Mouse (Mus musculus): Measurements from ENCODE around the gene Ptk7. TPM values are rescaled to one million over a fixed set of nuclear protein-coding genes. Genes with fewer than 3 reads are reported as not detected.

Ptk7 gene
- polyA plus RNA-seq, 1 experiment from 2014 or later, result 37.6 TPM

DNA sequence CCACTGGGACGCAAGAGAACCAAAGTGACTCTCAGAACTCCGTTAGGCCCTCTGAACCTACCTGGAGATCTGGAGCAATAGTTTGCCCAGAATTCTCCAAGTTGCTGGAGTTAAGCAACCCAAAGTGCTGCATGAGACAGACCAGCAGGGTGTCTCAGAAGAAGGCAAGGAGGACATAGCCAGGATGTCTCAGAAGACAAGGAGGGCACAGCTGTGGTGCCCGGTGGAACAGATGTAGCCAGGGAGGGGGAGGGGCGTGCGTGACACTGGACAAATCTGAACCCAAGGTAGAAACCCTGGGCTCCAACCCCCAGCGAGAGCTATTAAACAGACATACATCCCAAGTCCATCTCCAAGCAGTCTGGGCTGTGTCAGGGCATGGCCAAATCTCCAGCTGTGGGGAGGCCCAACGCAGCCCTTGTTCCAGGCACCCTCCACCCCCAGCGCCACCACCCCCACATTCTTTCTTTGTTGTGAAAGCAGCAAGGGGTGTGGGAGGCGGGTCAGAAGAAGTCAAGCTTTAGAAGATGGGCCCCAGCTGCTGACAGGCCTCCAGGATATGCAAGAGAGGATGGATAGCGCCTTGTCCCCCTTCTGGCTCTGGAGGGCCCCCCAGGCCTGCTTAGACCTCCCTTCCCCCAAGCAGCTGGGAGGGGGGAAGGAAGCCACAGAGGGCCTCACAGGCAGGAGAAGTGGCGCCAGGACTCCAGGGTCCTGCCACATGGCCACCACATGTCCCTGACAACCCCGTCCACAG lies 559 bp upstream of the Ptk7 start:
- Histone ChIP-seq H3K36me3 (ENCODE audit: control insufficient read depth, insufficient read depth, low read length) (peaks cover 10% of the 10 kb centered on the region; the same call in 1 of the 2 replicates), H3K27ac (ENCODE audit: low read length) (peak overlapping the region; percentile 99), H3K9me3 (ENCODE audit: control insufficient read depth, low read depth, low read length) (no peaks in the 10 kb centered on the region), H3K9ac (replicated peaks; ENCODE audit: low read depth, low read length) (peak overlapping the region; percentile 97), H3K4me3 (ENCODE audit: low read depth, low read length) (peak overlapping the region; percentile 94), H3K4me2 (replicated peaks; ENCODE audit: low read depth, low read length) (peak overlapping the region; percentile 62), H3K27me3 (ENCODE audit: control insufficient read depth, insufficient read depth, low read length) (no peaks in the 10 kb centered on the region), H3K4me1 (ENCODE audit: control insufficient read depth, insufficient read depth, low read length) (peaks cover 35% of the 10 kb centered on the region)
- peak; percentile 86 for ATAC-seq (ENCODE audit: insufficient number of reproducible peaks, insufficient read depth, low FRiP score, low read depth)
- WGBS, result 3% methylated on average over 12 of the region's 12 CpGs

DNA sequence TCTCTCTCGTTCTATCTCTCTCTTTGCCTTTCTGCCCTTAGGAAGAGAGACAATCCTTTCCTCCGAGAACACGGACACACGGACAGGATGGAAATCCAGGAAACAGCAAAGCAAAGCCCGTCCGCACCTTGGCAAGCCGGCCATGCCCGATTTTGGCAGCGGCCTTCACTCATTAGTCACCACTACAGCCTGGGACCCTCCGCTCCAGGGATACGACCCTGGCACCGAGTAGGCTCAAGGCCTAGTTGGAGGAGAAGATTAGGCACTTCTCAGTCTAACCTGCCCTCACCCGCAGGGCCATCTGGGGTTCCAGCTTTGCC lies 873 bp downstream of the Ptk7 start:
- no peaks in the 10 kb centered on the region for H3K9me3 ChIP-seq (ENCODE audit: control insufficient read depth, low read depth, low read length)
- peaks cover 8% of the 10 kb centered on the region; the same call in 1 of the 2 replicates for H3K36me3 ChIP-seq (ENCODE audit: control insufficient read depth, insufficient read depth, low read length)
- peak overlapping the region; percentile 97 for H3K9ac ChIP-seq (replicated peaks; ENCODE audit: low read depth, low read length)
- peak overlapping the region; percentile 99 for H3K27ac ChIP-seq (ENCODE audit: low read length)
- no peak for ATAC-seq (ENCODE audit: insufficient number of reproducible peaks, insufficient read depth, low FRiP score, low read depth)
- H3K4me3 ChIP-seq (ENCODE audit: low read depth, low read length), result peak overlapping the region; percentile 94
- under 1% methylated on average over 12 of the region's 13 CpGs for WGBS
- peaks cover 50% of the 10 kb centered on the region for H3K4me1 ChIP-seq (ENCODE audit: control insufficient read depth, insufficient read depth, low read length)
- no peaks in the 10 kb centered on the region for H3K27me3 ChIP-seq (ENCODE audit: control insufficient read depth, insufficient read depth, low read length)
- peak overlapping the region; percentile 62 for H3K4me2 ChIP-seq (replicated peaks; ENCODE audit: low read depth, low read length)

DNA sequence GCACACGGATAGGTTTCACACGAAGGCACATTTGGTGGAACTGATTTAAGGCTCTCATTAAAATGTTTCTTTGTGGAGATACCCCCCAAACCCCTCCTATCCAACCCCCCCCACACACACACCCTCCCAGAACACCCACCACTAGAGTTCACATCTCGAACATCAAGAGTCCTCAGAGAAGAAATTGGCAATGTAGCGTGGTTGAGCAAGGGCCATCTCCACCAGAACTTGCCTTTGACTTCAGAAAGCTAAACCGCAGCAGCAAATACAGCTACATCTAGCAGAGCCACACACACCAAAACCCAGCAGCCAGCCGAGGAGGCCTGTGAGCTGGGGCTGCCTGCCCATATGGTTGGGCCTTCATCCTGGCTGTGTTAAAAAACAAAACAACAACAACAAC lies 1.9 kb downstream of the Ptk7 start:
- Histone ChIP-seq H3K36me3 (ENCODE audit: control insufficient read depth, insufficient read depth, low read length) (peaks cover 3% of the 10 kb centered on the region; the same call in 1 of the 2 replicates), H3K9me3 (ENCODE audit: control insufficient read depth, low read depth, low read length) (no peaks in the 10 kb centered on the region), H3K27me3 (ENCODE audit: control insufficient read depth, insufficient read depth, low read length) (no peaks in the 10 kb centered on the region), H3K27ac (ENCODE audit: low read length) (peak overlapping the region; percentile 6; the same call in 1 of the 2 replicates), H3K9ac (replicated peaks; ENCODE audit: low read depth, low read length) (peak overlapping the region; percentile 97), H3K4me3 (ENCODE audit: low read depth, low read length) (peak overlapping the region; percentile 94), H3K4me2 (replicated peaks; ENCODE audit: low read depth, low read length) (peak overlapping the region; percentile 62), H3K4me1 (ENCODE audit: control insufficient read depth, insufficient read depth, low read length) (peaks cover 60% of the 10 kb centered on the region)
- ATAC-seq (ENCODE audit: insufficient number of reproducible peaks, insufficient read depth, low FRiP score, low read depth), result no peak
- 33% methylated on average over 6 of the region's 6 CpGs for WGBS

DNA sequence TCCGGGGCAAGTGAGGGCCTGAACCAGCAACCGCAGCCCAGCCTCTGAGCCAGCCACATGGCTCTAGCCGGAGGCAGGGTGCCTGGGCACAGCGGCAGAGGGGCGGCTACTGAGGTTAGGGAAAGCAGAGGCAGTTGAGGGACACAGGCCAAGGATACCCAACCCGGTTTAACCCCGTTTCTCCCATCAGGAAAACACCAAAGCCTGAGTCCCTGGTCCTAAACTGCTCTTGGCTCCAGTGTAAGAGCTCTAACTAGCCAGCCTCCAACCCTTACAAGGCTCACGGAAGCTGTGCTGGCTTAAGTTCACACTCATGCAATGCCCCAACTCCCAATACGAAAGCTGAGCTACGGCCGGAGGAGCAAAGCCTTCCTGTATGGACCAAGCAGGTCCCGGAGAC lies 4.7 kb downstream of the Ptk7 start:
- H3K4me2 ChIP-seq (replicated peaks; ENCODE audit: low read depth, low read length), result peak overlapping the region; percentile 22
- no peaks in the 10 kb centered on the region for H3K9me3 ChIP-seq (ENCODE audit: control insufficient read depth, low read depth, low read length)
- WGBS, result 54% methylated on average over 12 of the region's 12 CpGs
- no peak for ATAC-seq (ENCODE audit: insufficient number of reproducible peaks, insufficient read depth, low FRiP score, low read depth)
- H3K36me3 ChIP-seq (ENCODE audit: control insufficient read depth, insufficient read depth, low read length), result no peaks in the 10 kb centered on the region
- H3K27ac ChIP-seq (ENCODE audit: low read length), result peak overlapping the region; percentile 64
- no peaks in the 10 kb centered on the region for H3K27me3 ChIP-seq (ENCODE audit: control insufficient read depth, insufficient read depth, low read length)
- H3K4me3 ChIP-seq (ENCODE audit: low read depth, low read length), result no peak overlapping the region
- H3K4me1 ChIP-seq (ENCODE audit: control insufficient read depth, insufficient read depth, low read length), result peaks cover 73% of the 10 kb centered on the region
- no peak overlapping the region; the same call in 1 of the 2 replicates for H3K9ac ChIP-seq (replicated peaks; ENCODE audit: low read depth, low read length)

DNA sequence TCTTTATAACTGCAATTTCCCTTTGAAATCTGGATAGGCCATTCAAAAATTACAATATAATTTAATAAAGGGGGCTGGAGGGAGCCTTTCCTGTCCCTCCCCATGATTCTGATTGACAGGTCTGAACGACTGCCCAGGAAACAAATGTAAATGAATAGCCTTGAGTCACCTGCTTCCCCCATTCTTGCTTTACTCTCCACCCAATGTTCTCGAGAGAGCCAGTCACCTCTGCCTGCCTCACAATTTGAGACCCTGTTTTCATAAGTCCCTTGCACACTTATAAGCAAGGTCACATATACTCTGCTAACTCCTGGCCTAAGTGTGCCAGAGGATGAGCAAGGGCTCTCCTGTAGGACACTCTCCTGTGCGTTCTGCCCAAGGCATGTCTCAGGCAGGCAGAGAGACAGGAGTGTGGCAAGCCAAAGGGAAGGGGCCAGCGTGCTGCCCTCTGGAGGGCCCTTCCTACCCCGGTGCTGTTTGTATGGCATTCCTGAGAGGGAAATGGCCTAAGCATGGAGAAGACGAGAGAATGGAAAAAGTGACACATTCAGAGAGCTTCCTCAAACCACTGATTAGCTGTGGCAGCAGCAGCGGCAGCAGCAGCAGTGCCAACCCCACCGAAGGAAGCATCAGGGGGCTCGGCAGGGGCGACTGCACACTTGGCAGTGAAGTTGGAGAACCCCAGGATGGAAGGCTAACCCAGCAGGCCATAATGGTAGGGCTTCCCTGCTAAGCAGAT lies 5.3 kb downstream of the Ptk7 start:
- Histone ChIP-seq H3K27me3 (ENCODE audit: control insufficient read depth, insufficient read depth, low read length) (no peaks in the 10 kb centered on the region), H3K4me3 (ENCODE audit: low read depth, low read length) (no peak overlapping the region), H3K4me1 (ENCODE audit: control insufficient read depth, insufficient read depth, low read length) (peaks cover 79% of the 10 kb centered on the region), H3K9me3 (ENCODE audit: control insufficient read depth, low read depth, low read length) (no peaks in the 10 kb centered on the region), H3K4me2 (replicated peaks; ENCODE audit: low read depth, low read length) (peak overlapping the region; percentile 22), H3K27ac (ENCODE audit: low read length) (peak overlapping the region; percentile 64), H3K9ac (replicated peaks; ENCODE audit: low read depth, low read length) (no peak overlapping the region; the same call in 1 of the 2 replicates), H3K36me3 (ENCODE audit: control insufficient read depth, insufficient read depth, low read length) (no peaks in the 10 kb centered on the region)
- ATAC-seq (ENCODE audit: insufficient number of reproducible peaks, insufficient read depth, low FRiP score, low read depth), result no peak
- 28% methylated on average over 10 of the region's 10 CpGs for WGBS

DNA sequence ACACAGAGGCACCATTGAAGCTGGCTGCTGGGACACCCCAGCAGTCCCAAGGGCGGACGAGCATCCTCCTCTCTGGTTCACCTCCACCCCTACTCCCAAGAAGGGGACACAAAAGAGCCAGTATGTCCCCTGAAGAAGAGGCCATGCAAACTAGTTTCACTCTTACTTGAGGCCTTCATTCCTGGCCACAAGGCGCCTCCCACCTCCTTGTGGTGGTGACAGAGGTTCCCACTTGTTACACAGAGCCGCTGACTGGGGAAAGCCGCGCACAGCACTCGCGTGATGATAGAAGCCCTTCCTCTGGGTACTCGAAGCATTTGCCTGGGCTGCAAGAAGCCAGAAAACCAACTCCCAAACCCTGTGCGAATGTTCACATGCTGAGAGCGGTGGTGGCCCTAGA lies 7.0 kb downstream of the Ptk7 start:
- no peaks in the 10 kb centered on the region for H3K27me3 ChIP-seq (ENCODE audit: control insufficient read depth, insufficient read depth, low read length)
- H3K4me3 ChIP-seq (ENCODE audit: low read depth, low read length), result no peak overlapping the region
- no peak overlapping the region for H3K4me2 ChIP-seq (replicated peaks; ENCODE audit: low read depth, low read length)
- H3K36me3 ChIP-seq (ENCODE audit: control insufficient read depth, insufficient read depth, low read length), result no peaks in the 10 kb centered on the region
- peaks cover 94% of the 10 kb centered on the region for H3K4me1 ChIP-seq (ENCODE audit: control insufficient read depth, insufficient read depth, low read length)
- ATAC-seq (ENCODE audit: insufficient number of reproducible peaks, insufficient read depth, low FRiP score, low read depth), result no peak
- H3K27ac ChIP-seq (ENCODE audit: low read length), result peak overlapping the region; percentile 58; the same call in 1 of the 2 replicates
- WGBS, result 63% methylated on average over 11 of the region's 11 CpGs
- no peak overlapping the region for H3K9ac ChIP-seq (replicated peaks; ENCODE audit: low read depth, low read length)
- H3K9me3 ChIP-seq (ENCODE audit: control insufficient read depth, low read depth, low read length), result no peaks in the 10 kb centered on the region

DNA sequence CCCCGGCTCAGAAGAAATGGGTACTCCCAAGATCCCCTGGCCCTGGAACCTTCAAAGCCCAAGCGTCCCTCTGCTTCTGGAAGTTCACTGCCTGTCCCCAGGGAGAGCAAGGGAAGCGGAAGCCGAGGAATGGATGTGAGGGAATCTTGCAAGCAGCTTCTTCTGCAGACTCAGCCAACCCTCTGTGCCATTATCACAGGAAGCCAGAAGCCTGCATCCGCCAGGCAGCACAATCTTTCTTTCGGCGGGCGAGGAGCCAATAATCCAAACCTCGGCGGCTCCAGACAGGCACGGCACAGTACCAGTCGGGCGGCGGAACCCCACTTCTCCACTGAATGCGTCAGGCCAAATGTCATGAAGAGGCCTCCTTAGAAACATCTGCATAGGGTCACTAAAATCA lies 8.0 kb downstream of the Ptk7 start:
- Histone ChIP-seq H3K4me1 (ENCODE audit: control insufficient read depth, insufficient read depth, low read length) (peaks cover 89% of the 10 kb centered on the region), H3K27ac (ENCODE audit: low read length) (peak overlapping the region; percentile 53; the same call in 1 of the 2 replicates), H3K4me3 (ENCODE audit: low read depth, low read length) (no peak overlapping the region), H3K27me3 (ENCODE audit: control insufficient read depth, insufficient read depth, low read length) (no peaks in the 10 kb centered on the region), H3K9ac (replicated peaks; ENCODE audit: low read depth, low read length) (no peak overlapping the region), H3K9me3 (ENCODE audit: control insufficient read depth, low read depth, low read length) (no peaks in the 10 kb centered on the region), H3K4me2 (replicated peaks; ENCODE audit: low read depth, low read length) (no peak overlapping the region), H3K36me3 (ENCODE audit: control insufficient read depth, insufficient read depth, low read length) (no peaks in the 10 kb centered on the region)
- WGBS, result 36% methylated on average over 15 of the region's 15 CpGs
- ATAC-seq (ENCODE audit: insufficient number of reproducible peaks, insufficient read depth, low FRiP score, low read depth), result no peak

DNA sequence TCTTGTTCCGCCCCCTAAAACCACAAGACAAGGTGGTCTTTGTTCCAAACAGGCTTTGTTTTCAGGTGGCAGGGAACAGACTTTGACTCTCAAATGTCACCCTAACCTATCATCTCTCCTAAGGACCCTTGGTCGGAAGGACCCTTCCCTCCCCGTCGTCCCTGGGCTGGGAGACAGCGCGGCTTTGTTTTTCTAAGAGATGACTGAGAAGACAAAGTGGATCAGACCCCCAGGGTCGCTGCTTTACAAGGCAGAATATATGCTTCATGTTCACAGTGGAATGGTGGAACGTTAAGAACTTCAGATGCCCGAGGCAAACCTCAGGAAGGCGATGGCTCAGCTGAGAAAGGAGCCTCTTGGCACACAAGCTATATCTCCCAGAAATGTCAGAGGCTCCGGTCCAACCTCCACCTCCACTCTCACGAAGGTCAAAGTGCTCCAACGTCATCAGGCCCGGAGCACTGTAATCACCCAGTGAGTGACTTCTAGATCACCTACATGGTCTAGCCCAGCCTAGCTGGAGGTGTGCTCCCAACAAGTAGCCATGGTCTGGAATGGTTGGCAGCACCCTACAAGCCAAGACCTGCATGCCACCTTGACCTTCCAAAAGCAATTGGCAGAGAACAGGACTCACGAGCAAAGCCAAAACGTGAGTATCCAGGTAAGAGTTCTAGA lies 9.5 kb downstream of the Ptk7 start:
- H3K27me3 ChIP-seq (ENCODE audit: control insufficient read depth, insufficient read depth, low read length), result no peaks in the 10 kb centered on the region
- H3K4me1 ChIP-seq (ENCODE audit: control insufficient read depth, insufficient read depth, low read length), result peaks cover 82% of the 10 kb centered on the region
- H3K9me3 ChIP-seq (ENCODE audit: control insufficient read depth, low read depth, low read length), result no peaks in the 10 kb centered on the region
- peak overlapping the region; percentile 97 for H3K27ac ChIP-seq (ENCODE audit: low read length)
- H3K4me2 ChIP-seq (replicated peaks; ENCODE audit: low read depth, low read length), result peak overlapping the region; percentile 43
- WGBS, result 27% methylated on average over 16 of the region's 16 CpGs
- H3K4me3 ChIP-seq (ENCODE audit: low read depth, low read length), result peak overlapping the region; percentile 12; the same call in 1 of the 2 replicates
- H3K9ac ChIP-seq (replicated peaks; ENCODE audit: low read depth, low read length), result peak overlapping the region; percentile 30; the same call in 1 of the 2 replicates
- ATAC-seq (ENCODE audit: insufficient number of reproducible peaks, insufficient read depth, low FRiP score, low read depth), result no peak
- no peaks in the 10 kb centered on the region for H3K36me3 ChIP-seq (ENCODE audit: control insufficient read depth, insufficient read depth, low read length)

All from stomach, embryonic 14.5 days (tissue).